Mouse (Mus musculus) lung, postnatal 0 days (tissue): Measurements from ENCODE around the gene Ifna16. TPM values are rescaled to one million over a fixed set of nuclear protein-coding genes. Genes with fewer than 3 reads are reported as not detected.

ENCODE experiments used
- ATAC-seq: fragments of 200-750 bp; cut with Nextera tagmentation; 2 replicates; pipeline ENCODE4 v1.8.0; 2017; ENCODE audit warnings: moderate library complexity
- DNase-seq: peaks from one replicate; pipeline ENCODE4 v3.0.0-alpha.2; 2016; ENCODE audit warnings: low spot score
- H3K27ac ChIP-seq: fragments of 300-500 bp; sonication (generic); 2 replicates; pipeline ENCODE4 v1.5.1; 2014; ENCODE audit warnings: antibody characterized with exemption, mild to moderate bottlenecking, low read length, mixed read lengths
- H3K27me3 ChIP-seq: fragments of 300-500 bp; sonication (generic); replicated peaks from 2 replicates; pipeline ENCODE4 v1.6.1; 2014; ENCODE audit warnings: low read length, mixed read lengths; ENCODE audit not compliant: insufficient read depth
- H3K36me3 ChIP-seq: fragments of 300-500 bp; sonication (generic); 2 replicates; pipeline ENCODE4 v1.6.1; 2014; ENCODE audit warnings: low read length, mixed read lengths; ENCODE audit not compliant: insufficient read depth
- H3K4me1 ChIP-seq: fragments of 300-500 bp; sonication (generic); 2 replicates; pipeline ENCODE4 v1.6.1; 2014; ENCODE audit warnings: antibody characterized with exemption, low read depth, low read length, mixed read lengths; ENCODE audit not compliant: insufficient read depth
- H3K4me2 ChIP-seq: fragments of 300-500 bp; sonication (generic); replicated peaks from 2 replicates; pipeline ENCODE4 v1.6.1; 2014; ENCODE audit warnings: low read depth, mild to moderate bottlenecking, low read length, moderate library complexity, mixed read lengths
- H3K4me3 ChIP-seq: fragments of 300-500 bp; sonication (generic); 2 replicates; pipeline ENCODE4 v1.5.1; 2014; ENCODE audit warnings: low read depth, low read length
- H3K9ac ChIP-seq: fragments of 300-500 bp; sonication (generic); replicated peaks from 2 replicates; pipeline ENCODE4 v1.6.1; 2014; ENCODE audit warnings: low read depth, mild to moderate bottlenecking
- H3K9me3 ChIP-seq: fragments of 300-500 bp; sonication (generic); 2 replicates; pipeline ENCODE4 v1.6.1; 2016; ENCODE audit warnings: low read length, mixed read lengths
- CTCF ChIP-seq: IDR thresholded peaks from 2 replicates; pipeline ENCODE4 v1.5.1; 2016; ENCODE audit warnings: antibody characterized with exemption, mild to moderate bottlenecking
- EP300 ChIP-seq: IDR thresholded peaks from 2 replicates; pipeline ENCODE4 v1.6.1; 2016; ENCODE audit warnings: antibody characterized with exemption, mild to moderate bottlenecking, control low read depth
- WGBS: fragments of 180-500 bp; shearing (Covaris S2); extraction: QIAGEN DNeasy Blood & Tissue Kit; methylation state at CpG from one replicate; pipeline ENCODE4 v1.1.7; 2014; 5-methylcytosine and 5-hydroxymethylcytosine counted together
- polyA plus RNA-seq: library from polyadenylated mRNA; unstranded; fragments of >200 nt; fragmentation: Nextera tagmentation; extraction: Ambion mirVana; gene quantifications from 2 replicates; pipeline ENCODE4 v1.2.1, GENCODE M21; 2015

Ifna16 gene
- polyA plus RNA-seq, 1 experiment from 2014 or later, result not detected

- no peak overlapping the region for H3K9ac ChIP-seq
- H3K27ac ChIP-seq, result 0 out of 2 replicates have a peak overlapping the region, but pooled peaks have one; percentile 34
- no peak overlapping the region for H3K4me2 ChIP-seq
- TF ChIP-seq CTCF (no peak), EP300 (peak; percentile 45; the same call in 1 of the 2 replicates)
- no peaks in the 10 kb centered on the region for H3K27me3 ChIP-seq
- 78% methylated on average over 1 of the region's 1 CpGs for WGBS
- no peaks in the 10 kb centered on the region for H3K36me3 ChIP-seq
- DNase-seq, result peak; percentile 73
- H3K4me1 ChIP-seq, result no peaks in the 10 kb centered on the region
- no peak overlapping the region for H3K4me3 ChIP-seq
- ATAC-seq, result peak; percentile 74
- no peaks in the 10 kb centered on the region for H3K9me3 ChIP-seq
Measured at GRCm38 (mm10) chr4:88707128-88707826, 30.6 kb upstream of the Ifna16 start.

GRCm38 (mm10) chr4:88705924-88706323 lies 29.2 kb upstream of the Ifna16 start:
- no peaks in the 10 kb centered on the region for H3K27me3 ChIP-seq

GRCm38 (mm10) chr4:88699301-88699700 lies 22.6 kb upstream of the Ifna16 start:
- H3K4me3 ChIP-seq, result no peak overlapping the region
- no peak overlapping the region for H3K4me2 ChIP-seq
- 83% methylated on average over 1 of the region's 1 CpGs for WGBS
- DNase-seq (no peak), ATAC-seq (no peak)
- no peaks in the 10 kb centered on the region for H3K27me3 ChIP-seq
- no peaks in the 10 kb centered on the region for H3K4me1 ChIP-seq
- H3K9me3 ChIP-seq, result no peaks in the 10 kb centered on the region
- no peak overlapping the region for H3K27ac ChIP-seq
- TF ChIP-seq CTCF, result no peak
- TF ChIP-seq EP300, result no peak
- no peak overlapping the region for H3K9ac ChIP-seq
- H3K36me3 ChIP-seq, result no peaks in the 10 kb centered on the region

More at GRCm38 (mm10) chr4:88705924-88706323, 29.2 kb upstream of the Ifna16 start:
- H3K4me2 ChIP-seq, result no peak overlapping the region
- no peak for ATAC-seq
- no peaks in the 10 kb centered on the region for H3K9me3 ChIP-seq
- 37% methylated on average over 3 of the region's 3 CpGs for WGBS
- no peak for TF ChIP-seq CTCF
- TF ChIP-seq EP300, result no peak
- H3K36me3 ChIP-seq, result no peaks in the 10 kb centered on the region
- no peak for DNase-seq
- no peak overlapping the region for H3K27ac ChIP-seq
- H3K4me3 ChIP-seq, result no peak overlapping the region
- no peak overlapping the region for H3K9ac ChIP-seq
- H3K4me1 ChIP-seq, result no peaks in the 10 kb centered on the region

- WGBS, result 74% methylated on average over 5 of the region's 5 CpGs
- no peak for TF ChIP-seq EP300
- no peak for TF ChIP-seq CTCF
Measured at GRCm38 (mm10) chr4:88698781-88699180, 22.1 kb upstream of the Ifna16 start.

GRCm38 (mm10) chr4:88697753-88698152 lies 21.0 kb upstream of the Ifna16 start:
- H3K4me2 ChIP-seq, result no peak overlapping the region
- H3K36me3 ChIP-seq, result no peaks in the 10 kb centered on the region
- no peak for TF ChIP-seq EP300
- no peaks in the 10 kb centered on the region for H3K4me1 ChIP-seq
- H3K27ac ChIP-seq, result no peak overlapping the region
- H3K9ac ChIP-seq, result no peak overlapping the region
- 83% methylated on average over 4 of the region's 4 CpGs for WGBS
- no peaks in the 10 kb centered on the region for H3K27me3 ChIP-seq
- H3K4me3 ChIP-seq, result no peak overlapping the region
- H3K9me3 ChIP-seq, result no peaks in the 10 kb centered on the region
- no peak for ATAC-seq
- DNase-seq, result no peak

More at GRCm38 (mm10) chr4:88698781-88699180, 22.1 kb upstream of the Ifna16 start:
- H3K4me3 ChIP-seq, result no peak overlapping the region
- no peaks in the 10 kb centered on the region for H3K36me3 ChIP-seq
- H3K4me1 ChIP-seq, result no peaks in the 10 kb centered on the region
- ATAC-seq, result no peak
- no peak overlapping the region for H3K4me2 ChIP-seq
- H3K27me3 ChIP-seq, result no peaks in the 10 kb centered on the region
- no peaks in the 10 kb centered on the region for H3K9me3 ChIP-seq
- DNase-seq, result no peak
- H3K27ac ChIP-seq, result no peak overlapping the region
- H3K9ac ChIP-seq, result no peak overlapping the region

- H3K27me3 ChIP-seq, result no peaks in the 10 kb centered on the region
- H3K4me3 ChIP-seq, result no peak overlapping the region
- TF ChIP-seq EP300 (no peak), CTCF (no peak)
- H3K9me3 ChIP-seq, result no peaks in the 10 kb centered on the region
- whole genome bisulfite sequencing, result 59% methylated on average over 6 of the region's 6 CpGs
- H3K4me2 ChIP-seq, result no peak overlapping the region
- H3K36me3 ChIP-seq, result no peaks in the 10 kb centered on the region
- H3K4me1 ChIP-seq, result no peaks in the 10 kb centered on the region
- no peak for DNase-seq
- no peak overlapping the region for H3K9ac ChIP-seq
- H3K27ac ChIP-seq, result no peak overlapping the region
- ATAC-seq, result no peak
Measured at GRCm38 (mm10) chr4:88697108-88697507, 20.4 kb upstream of the Ifna16 start.
